Mouse (Mus musculus) forebrain, embryonic 16.5 days (tissue): ENCODE data around the gene Nol6. TPM values are rescaled to one million over a fixed set of nuclear protein-coding genes. Genes with fewer than 3 reads are reported as not detected.
"Not testable (repeated sequence)": the region's sequence is repeated elsewhere in the genome, so short reads cannot be mapped to it uniquely, and the experiment has no call there.

Experiments used
- ATAC-seq: fragments of 200-750 bp; cut with Nextera tagmentation; 2 replicates; pipeline ENCODE4 v1.8.0; 2017; ENCODE audit warnings: mild to moderate bottlenecking, moderate library complexity
- H3K27ac ChIP-seq: fragments of 300-500 bp; sonication (generic); 2 replicates; pipeline ENCODE4 v1.5.1; 2014; ENCODE audit warnings: low read length, control low read depth
- H3K27me3 ChIP-seq: fragments of 300-500 bp; sonication (generic); replicated peaks from 2 replicates; pipeline ENCODE4 v1.6.1; 2014; ENCODE audit warnings: low read length; ENCODE audit not compliant: control insufficient read depth, insufficient read depth
- H3K36me3 ChIP-seq: fragments of 300-500 bp; sonication (generic); 2 replicates; pipeline ENCODE4 v1.6.1; 2014; ENCODE audit not compliant: control insufficient read depth, insufficient read depth
- H3K4me1 ChIP-seq: fragments of 300-500 bp; sonication (generic); replicated peaks from 2 replicates; pipeline ENCODE4 v1.6.1; 2014; ENCODE audit warnings: low read length; ENCODE audit not compliant: control insufficient read depth, insufficient read depth
- H3K4me2 ChIP-seq: fragments of 300-500 bp; sonication (generic); 2 replicates; pipeline ENCODE4 v1.6.1; 2014; ENCODE audit warnings: mild to moderate bottlenecking, low read length, control low read depth
- H3K4me3 ChIP-seq: fragments of 300-500 bp; sonication (generic); replicated peaks from 2 replicates; pipeline ENCODE4 v1.5.1; 2014; ENCODE audit warnings: mild to moderate bottlenecking, low read length, control low read depth
- H3K9ac ChIP-seq: fragments of 300-500 bp; sonication (generic); replicated peaks from 2 replicates; pipeline ENCODE4 v1.6.1; 2014; ENCODE audit warnings: low read depth, low read length, control low read depth
- H3K9me3 ChIP-seq: fragments of 300-500 bp; sonication (generic); 2 replicates; pipeline ENCODE4 v1.6.1; 2016; ENCODE audit warnings: low read length; ENCODE audit not compliant: control insufficient read depth
- WGBS: fragments of 180-500 bp; shearing (Covaris S2); extraction: QIAGEN DNeasy Blood & Tissue Kit; methylation state at CpG from one replicate; pipeline ENCODE4 v1.1.7; 2014; 5-methylcytosine and 5-hydroxymethylcytosine counted together
- polyA plus RNA-seq: library from polyadenylated mRNA; unstranded; fragments of >200 nt; fragmentation: Nextera tagmentation; extraction: Ambion mirVana; gene quantifications from 2 replicates; pipeline ENCODE4 v1.2.1, GENCODE M21; 2015

The Nol6 gene
- polyA plus RNA-seq, 1 experiment from 2014 or later, result 45.6 TPM

DNA sequence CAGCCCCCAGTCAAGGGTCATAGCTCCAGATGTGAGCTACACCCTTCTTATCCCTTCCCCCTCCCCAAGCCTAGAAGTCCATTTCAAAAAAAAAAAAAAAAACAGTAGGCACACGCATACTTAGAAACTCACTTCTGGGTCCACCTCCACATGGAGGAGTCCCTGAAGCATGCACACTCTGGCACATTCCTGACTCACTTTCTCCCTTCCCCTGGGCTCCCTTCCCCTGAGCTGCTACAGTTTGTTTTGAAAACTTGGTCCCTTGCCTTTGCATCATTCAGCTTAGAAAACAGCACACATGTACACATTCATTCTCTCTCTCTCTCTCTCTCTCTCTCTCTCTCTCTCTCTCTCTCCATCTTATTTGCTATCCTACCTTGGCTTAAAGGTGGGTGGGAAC lies 31.3 kb downstream of the Nol6 start:
- no peak for ATAC-seq
- no peak overlapping the region for H3K4me2 ChIP-seq
- no peak overlapping the region for H3K9ac ChIP-seq
- H3K4me1 ChIP-seq, result peaks cover 5% of the 10 kb centered on the region
- H3K27ac ChIP-seq, result no peak overlapping the region
- H3K9me3 ChIP-seq, result no peaks in the 10 kb centered on the region
- no peak overlapping the region for H3K4me3 ChIP-seq
- H3K27me3 ChIP-seq, result peaks cover 10% of the 10 kb centered on the region
- 60% methylated on average over 1 of the region's 1 CpGs for WGBS
- no peaks in the 10 kb centered on the region for H3K36me3 ChIP-seq

DNA sequence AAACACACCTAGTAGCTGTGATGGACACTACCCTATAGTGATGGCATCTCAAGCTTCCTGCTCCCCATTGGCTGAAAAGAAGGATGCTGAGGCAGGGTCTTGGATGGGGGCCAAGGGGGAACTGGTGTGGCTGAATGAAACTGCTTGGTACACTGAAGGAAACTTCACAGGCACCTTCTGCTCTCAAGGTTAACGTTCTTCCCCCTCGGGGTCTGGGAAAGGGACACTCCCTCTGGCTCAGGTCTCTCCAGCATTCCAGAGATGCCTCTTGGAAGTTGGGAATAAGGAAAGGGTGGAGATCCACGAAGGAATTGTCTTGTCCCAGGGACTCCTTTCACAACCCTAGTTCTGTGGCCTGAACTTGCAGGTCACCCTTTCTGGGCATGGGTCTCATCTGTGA lies 32.9 kb downstream of the Nol6 start:
- 59% methylated on average over 3 of the region's 3 CpGs for WGBS
- H3K36me3 ChIP-seq, result no peaks in the 10 kb centered on the region
- no peaks in the 10 kb centered on the region for H3K4me1 ChIP-seq
- H3K4me3 ChIP-seq, result no peak overlapping the region
- H3K27me3 ChIP-seq, result no peaks in the 10 kb centered on the region
- ATAC-seq, result no peak
- no peaks in the 10 kb centered on the region for H3K9me3 ChIP-seq
- no peak overlapping the region for H3K9ac ChIP-seq
- no peak overlapping the region for H3K4me2 ChIP-seq
- H3K27ac ChIP-seq, result no peak overlapping the region

DNA sequence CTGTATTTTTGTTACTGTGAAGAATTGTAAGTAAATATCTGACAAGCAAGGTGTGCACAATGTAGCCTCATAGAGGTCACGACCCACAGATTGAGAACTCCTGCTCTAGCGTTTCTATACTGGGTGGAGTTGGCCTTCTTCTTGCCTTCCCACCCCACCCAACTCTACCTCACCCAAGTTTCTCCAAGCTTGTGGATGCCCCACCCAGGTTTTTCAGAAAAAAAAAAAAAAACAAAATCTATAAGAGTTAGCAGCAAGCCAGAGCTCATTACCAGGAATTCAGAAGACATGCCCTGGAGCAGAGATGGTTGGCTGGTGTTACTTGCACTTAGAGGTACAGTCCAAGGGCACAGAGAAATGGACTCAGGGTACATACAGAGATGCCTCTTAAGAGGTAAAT lies 34.5 kb downstream of the Nol6 start:
- WGBS, result 79% methylated on average over 2 of the region's 2 CpGs
- H3K9ac ChIP-seq, result no peak overlapping the region

DNA sequence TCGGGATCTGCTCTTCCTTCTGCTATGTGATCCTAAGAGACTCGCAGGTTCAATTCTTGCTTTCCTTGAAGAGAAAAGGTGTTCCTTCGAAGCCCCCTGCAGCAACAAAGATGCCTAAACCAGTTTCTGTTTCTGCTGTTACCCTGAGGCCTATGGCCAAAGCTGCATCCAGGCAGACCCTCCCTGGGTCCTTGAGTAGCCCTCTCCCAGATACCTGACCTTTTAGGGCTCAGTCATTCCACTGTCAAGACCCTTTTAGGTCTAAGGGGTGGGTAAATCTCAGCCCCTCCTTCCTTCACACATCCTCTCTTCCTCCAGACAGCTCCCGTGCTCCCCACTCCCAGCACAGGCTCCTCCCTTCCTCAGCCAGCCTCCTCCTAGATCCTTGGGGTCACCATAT lies 35.1 kb downstream of the Nol6 start:
- ATAC-seq, result no peak
- WGBS, result 87% methylated on average over 4 of the region's 4 CpGs
- no peak overlapping the region for H3K4me2 ChIP-seq
- no peaks in the 10 kb centered on the region for H3K9me3 ChIP-seq
- H3K27ac ChIP-seq, result no peak overlapping the region
- H3K9ac ChIP-seq, result no peak overlapping the region
- H3K4me3 ChIP-seq, result no peak overlapping the region
- H3K4me1 ChIP-seq, result no peaks in the 10 kb centered on the region
- no peaks in the 10 kb centered on the region for H3K36me3 ChIP-seq
- H3K27me3 ChIP-seq, result no peaks in the 10 kb centered on the region

More for the DNA sequence above, 34.5 kb downstream of the Nol6 start:
- H3K4me2 ChIP-seq, result no peak overlapping the region
- no peak overlapping the region for H3K4me3 ChIP-seq
- no peak overlapping the region for H3K27ac ChIP-seq
- no peaks in the 10 kb centered on the region for H3K9me3 ChIP-seq
- no peak for ATAC-seq
- H3K27me3 ChIP-seq, result no peaks in the 10 kb centered on the region
- H3K36me3 ChIP-seq, result no peaks in the 10 kb centered on the region
- no peaks in the 10 kb centered on the region for H3K4me1 ChIP-seq

DNA sequence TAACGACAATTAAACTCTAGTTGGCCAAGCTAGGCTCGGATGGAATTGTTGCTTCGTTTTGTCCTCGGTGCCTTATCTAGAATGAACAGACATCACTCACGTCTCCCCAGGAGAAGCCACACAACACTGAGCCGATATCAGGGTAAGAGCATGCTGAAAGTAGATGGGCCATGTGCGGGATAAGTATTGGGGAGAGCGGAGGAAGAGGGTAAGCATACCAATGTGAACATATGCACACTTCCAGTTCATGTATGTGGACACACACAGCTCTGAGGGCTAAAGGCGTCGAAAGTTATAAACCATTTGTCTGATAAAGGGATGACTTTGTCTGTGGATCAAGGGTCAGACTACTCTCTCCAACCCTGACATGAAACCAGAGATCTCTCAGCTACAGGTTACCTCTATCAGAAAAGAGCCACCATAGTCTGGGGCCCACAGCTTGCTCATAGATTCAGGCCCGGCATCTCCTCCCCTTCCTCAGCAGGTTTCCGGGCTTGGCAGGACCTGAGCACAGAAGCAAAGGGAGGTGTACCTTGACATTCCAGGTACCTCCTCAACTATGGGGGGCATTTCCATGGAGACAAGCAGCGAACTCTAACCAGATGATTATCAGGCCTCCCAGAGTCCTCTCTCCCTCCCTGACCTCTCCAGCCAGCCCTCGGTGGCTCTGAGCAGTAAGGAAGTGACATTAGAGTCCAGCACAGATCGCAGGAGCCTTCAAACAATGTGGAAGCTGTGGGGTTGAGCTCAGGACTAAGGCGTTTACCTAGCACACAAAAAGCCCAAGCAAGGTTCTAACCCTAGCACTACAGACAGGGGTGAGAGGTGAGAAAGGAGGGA lies 36.6 kb downstream of the Nol6 start:
- Histone ChIP-seq H3K9me3 (no peaks in the 10 kb centered on the region), H3K27me3 (no peaks in the 10 kb centered on the region), H3K9ac (no peak overlapping the region), H3K4me1 (no peaks in the 10 kb centered on the region), H3K36me3 (no peaks in the 10 kb centered on the region), H3K4me2 (no peak overlapping the region), H3K4me3 (no peak overlapping the region), H3K27ac (no peak overlapping the region)
- 89% methylated on average over 16 of the region's 16 CpGs for WGBS
- ATAC-seq, result no peak

DNA sequence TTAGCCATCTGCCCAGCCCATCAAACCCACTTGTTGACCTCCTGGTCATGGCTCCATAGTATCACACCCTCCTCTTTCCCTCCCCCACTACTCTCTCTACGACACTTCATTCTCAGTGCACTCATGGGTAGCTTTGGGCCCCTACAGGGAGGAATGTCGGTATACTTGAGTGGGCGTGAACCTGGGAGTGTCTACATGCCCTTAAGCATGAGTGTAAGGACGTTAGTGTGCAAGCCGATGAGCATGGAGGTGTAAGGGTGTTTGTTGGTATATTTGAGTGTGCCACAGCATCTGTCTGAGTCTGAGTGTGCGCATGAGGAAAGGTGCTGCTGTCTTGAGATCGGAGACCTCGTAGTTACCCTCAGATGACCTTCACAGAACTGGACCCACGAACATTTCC lies 37.3 kb downstream of the Nol6 start:
- no peaks in the 10 kb centered on the region for H3K9me3 ChIP-seq
- no peaks in the 10 kb centered on the region for H3K4me1 ChIP-seq
- no peak overlapping the region for H3K9ac ChIP-seq
- no peaks in the 10 kb centered on the region for H3K27me3 ChIP-seq
- no peaks in the 10 kb centered on the region for H3K36me3 ChIP-seq
- WGBS, result 85% methylated on average over 9 of the region's 9 CpGs
- no peak overlapping the region for H3K27ac ChIP-seq
- H3K4me2 ChIP-seq, result no peak overlapping the region
- H3K4me3 ChIP-seq, result no peak overlapping the region
- ATAC-seq, result no peak

DNA sequence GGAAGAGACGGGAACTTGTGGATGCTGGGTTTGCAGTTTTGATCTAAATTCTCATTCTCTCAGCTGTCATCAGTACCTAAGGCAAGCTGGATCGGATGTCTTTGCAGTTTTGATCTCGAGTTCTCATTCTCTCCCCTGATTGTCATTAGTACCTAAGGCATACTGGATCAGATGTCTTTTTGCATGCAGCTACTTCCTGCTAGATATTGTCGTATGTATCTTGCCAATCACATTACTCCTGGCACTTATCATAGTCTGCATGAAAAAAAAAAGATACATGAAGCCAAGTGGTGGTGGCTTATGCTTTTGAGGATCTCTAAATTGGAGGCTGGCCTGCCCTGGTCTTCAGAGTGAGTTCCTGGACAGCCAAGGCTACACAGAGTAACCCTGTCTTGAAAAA lies 39.4 kb downstream of the Nol6 start:
- no peaks in the 10 kb centered on the region for H3K9me3 ChIP-seq
- no peaks in the 10 kb centered on the region for H3K4me1 ChIP-seq
- no peak overlapping the region for H3K4me3 ChIP-seq
- H3K27ac ChIP-seq, result no peak overlapping the region
- 85% methylated on average over 4 of the region's 4 CpGs for WGBS
- H3K9ac ChIP-seq, result no peak overlapping the region
- no peak for ATAC-seq
- H3K4me2 ChIP-seq, result no peak overlapping the region
- H3K36me3 ChIP-seq, result no peaks in the 10 kb centered on the region
- H3K27me3 ChIP-seq, result no peaks in the 10 kb centered on the region

DNA sequence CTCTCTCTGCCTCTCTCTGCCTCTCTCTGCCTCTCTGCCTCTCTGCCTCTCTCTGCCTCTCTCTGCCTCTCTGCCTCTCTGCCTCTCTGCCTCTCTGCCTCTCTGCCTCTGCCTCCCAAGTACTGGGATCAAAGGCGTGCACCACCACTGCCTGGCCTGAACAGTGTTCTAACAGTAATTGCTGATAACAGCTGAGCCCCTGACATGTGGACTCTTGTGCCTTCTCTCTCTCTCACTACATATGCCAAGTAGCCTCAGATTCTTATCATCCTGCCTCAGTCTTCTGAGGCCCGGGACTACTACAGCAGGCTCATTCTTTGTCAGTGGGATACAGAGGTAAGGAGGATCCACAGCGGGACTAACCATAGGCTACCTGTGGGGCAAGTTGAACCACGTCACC lies 41.5 kb downstream of the Nol6 start:
- H3K27ac ChIP-seq, ATAC-seq, H3K27me3 ChIP-seq, H3K36me3 ChIP-seq, H3K9ac ChIP-seq, H3K4me2 ChIP-seq, H3K4me3 ChIP-seq, H3K4me1 ChIP-seq, H3K9me3 ChIP-seq: not testable (repeated sequence)
- WGBS, result 72% methylated on average over 4 of the region's 4 CpGs

DNA sequence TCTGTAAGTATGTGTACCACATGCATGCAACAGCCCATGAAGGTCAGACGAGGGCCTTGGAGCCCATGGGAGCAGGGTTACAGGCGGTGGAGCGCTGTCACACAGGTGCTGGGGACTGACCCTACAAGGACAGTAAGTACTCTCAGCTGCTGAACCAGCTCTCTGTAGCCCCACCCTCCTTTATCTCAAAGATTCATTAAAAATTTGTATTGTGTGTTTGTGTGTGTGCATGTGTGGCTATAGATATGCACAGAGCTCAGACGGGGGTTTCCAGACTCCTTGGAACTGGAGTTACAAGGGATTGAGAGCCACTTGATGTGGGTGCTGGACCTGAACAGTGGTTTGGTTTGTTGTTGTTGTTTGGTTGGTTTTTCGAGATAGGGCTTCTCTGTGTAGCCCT lies 42.5 kb downstream of the Nol6 start:
- Histone ChIP-seq H3K4me2 (no peak overlapping the region), H3K4me3 (no peak overlapping the region), H3K9ac (no peak overlapping the region), H3K27ac (no peak overlapping the region), H3K36me3 (no peaks in the 10 kb centered on the region), H3K27me3 (no peaks in the 10 kb centered on the region), H3K4me1 (no peaks in the 10 kb centered on the region), H3K9me3 (no peaks in the 10 kb centered on the region)
- WGBS, result 80% methylated on average over 5 of the region's 5 CpGs
- no peak for ATAC-seq

DNA sequence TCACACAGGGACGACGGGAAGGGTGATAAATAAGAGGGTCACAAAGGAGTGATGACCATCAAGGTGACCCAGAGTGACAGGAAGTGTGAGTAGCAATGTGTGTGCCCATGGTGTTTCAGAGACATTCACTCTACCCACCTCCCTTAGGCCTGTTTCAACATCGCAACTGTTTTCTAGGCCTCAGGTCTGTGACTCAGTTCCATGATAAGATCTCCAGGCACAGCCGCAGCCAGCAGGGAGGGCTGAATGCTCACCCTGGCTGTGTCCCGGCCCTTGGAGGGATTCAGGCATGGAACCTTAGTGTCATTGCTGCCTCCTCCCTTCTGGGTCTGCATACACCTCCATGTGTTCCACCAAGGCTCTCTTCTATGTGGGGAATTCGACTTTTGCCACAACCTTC lies 45.5 kb downstream of the Nol6 start:
- Histone ChIP-seq H3K4me2 (no peak overlapping the region), H3K4me3 (no peak overlapping the region), H3K4me1 (no peaks in the 10 kb centered on the region), H3K36me3 (no peaks in the 10 kb centered on the region), H3K9ac (no peak overlapping the region), H3K9me3 (no peaks in the 10 kb centered on the region), H3K27ac (no peak overlapping the region), H3K27me3 (no peaks in the 10 kb centered on the region)
- WGBS, result 77% methylated on average over 6 of the region's 6 CpGs
- ATAC-seq, result no peak
